Mouse (Mus musculus) kidney, embryonic 16.5 days (tissue): ENCODE results near the gene Slc22a8. TPM values are rescaled to one million over a fixed set of nuclear protein-coding genes. Genes with fewer than 3 reads are reported as not detected.

Source experiments
- ATAC-seq: fragments of 200-750 bp; cut with Nextera tagmentation; 2 replicates; pipeline ENCODE4 v1.8.0; 2017; ENCODE audit warnings: moderate TSS enrichment; ENCODE audit not compliant: low FRiP score, low TSS enrichment
- H3K27ac ChIP-seq: fragments of 300-500 bp; sonication (generic); 2 replicates; pipeline ENCODE4 v1.5.1; 2014; ENCODE audit warnings: low read length
- H3K27me3 ChIP-seq: fragments of 300-500 bp; sonication (generic); 2 replicates; pipeline ENCODE4 v1.6.1; 2014; ENCODE audit warnings: low read length, control low read depth, mixed read lengths; ENCODE audit not compliant: insufficient read depth
- H3K36me3 ChIP-seq: fragments of 300-500 bp; sonication (generic); 2 replicates; pipeline ENCODE4 v1.6.1; 2014; ENCODE audit warnings: low read length, control low read depth, mixed read lengths; ENCODE audit not compliant: insufficient read depth
- H3K4me1 ChIP-seq: fragments of 300-500 bp; sonication (generic); 2 replicates; pipeline ENCODE4 v1.6.1; 2014; ENCODE audit warnings: low read length, control low read depth, mixed read lengths; ENCODE audit not compliant: insufficient read depth
- H3K4me2 ChIP-seq: fragments of 300-500 bp; sonication (generic); replicated peaks from 2 replicates; pipeline ENCODE4 v1.6.1; 2014; ENCODE audit warnings: low read depth, low read length
- H3K4me3 ChIP-seq: fragments of 300-500 bp; sonication (generic); 2 replicates; pipeline ENCODE4 v1.5.1; 2014; ENCODE audit warnings: mild to moderate bottlenecking, low read length
- H3K9ac ChIP-seq: fragments of 300-500 bp; sonication (generic); replicated peaks from 2 replicates; pipeline ENCODE4 v1.6.1; 2014; ENCODE audit warnings: low read length
- H3K9me3 ChIP-seq: fragments of 300-500 bp; sonication (generic); 2 replicates; pipeline ENCODE4 v1.6.1; 2016; ENCODE audit warnings: low read length, control low read depth
- WGBS: fragments of 180-500 bp; shearing (Covaris S2); extraction: QIAGEN DNeasy Blood & Tissue Kit; methylation state at CpG from one replicate; pipeline ENCODE4 v1.1.7; 2014; 5-methylcytosine and 5-hydroxymethylcytosine counted together
- polyA plus RNA-seq: library from polyadenylated mRNA; unstranded; fragments of >200 nt; fragmentation: Nextera tagmentation; extraction: Ambion mirVana; gene quantifications from 2 replicates; pipeline ENCODE4 v1.2.1, GENCODE M21; 2015

The Slc22a8 gene
- polyA plus RNA-seq, result 15.7 and 16.3 TPM in 2 replicates

- Histone ChIP-seq H3K4me3 (no peak within 1 kb of the TSS), H3K27ac (no peak within 1 kb of the TSS), H3K36me3 (no peaks in the 10 kb centered on the region), H3K9ac (no peak within 1 kb of the TSS), H3K9me3 (no peaks in the 10 kb centered on the region), H3K4me2 (no peak within 1 kb of the TSS), H3K4me1 (peaks cover 23% of the 10 kb centered on the region), H3K27me3 (no peaks in the 10 kb centered on the region)
- 60% methylated on average over 8 of the region's 8 CpGs for WGBS
- no peak for ATAC-seq
Measured at GRCm38 (mm10) chr19:8590954-8591353, at the start of gene Slc22a8. TSS of gene Slc22a8 (plus strand) at chr19:8591254.

DNA sequence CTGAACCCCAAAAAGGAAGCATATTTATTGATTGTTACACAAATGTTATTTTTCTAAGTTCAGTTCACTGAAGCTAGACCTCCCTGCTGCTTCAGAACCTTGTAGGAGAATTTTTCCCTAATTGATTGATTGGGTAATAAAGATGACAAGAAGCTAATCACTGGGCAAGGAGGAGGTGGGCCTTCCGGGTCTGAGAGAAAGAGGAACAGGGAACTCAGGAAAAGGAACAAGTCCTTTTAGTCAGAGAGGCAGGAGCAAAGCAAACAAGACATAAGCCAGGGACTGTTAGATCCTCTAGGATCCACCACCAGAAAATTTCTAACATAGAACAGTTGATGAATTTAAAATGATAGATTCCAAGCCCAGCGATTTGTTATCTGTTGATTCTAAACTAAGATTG, 32.2 kb upstream of the Slc22a8 start:
- Histone ChIP-seq H3K4me1 (0 out of 2 replicates have a peak, but pooled peaks cover 2% of the 10 kb centered on the region), H3K4me2 (no peak overlapping the region), H3K27me3 (no peaks in the 10 kb centered on the region), H3K9me3 (no peaks in the 10 kb centered on the region), H3K27ac (no peak overlapping the region), H3K4me3 (no peak overlapping the region), H3K36me3 (no peaks in the 10 kb centered on the region), H3K9ac (no peak overlapping the region)
- no peak for ATAC-seq
- 52% methylated on average over 2 of the region's 2 CpGs for WGBS

DNA sequence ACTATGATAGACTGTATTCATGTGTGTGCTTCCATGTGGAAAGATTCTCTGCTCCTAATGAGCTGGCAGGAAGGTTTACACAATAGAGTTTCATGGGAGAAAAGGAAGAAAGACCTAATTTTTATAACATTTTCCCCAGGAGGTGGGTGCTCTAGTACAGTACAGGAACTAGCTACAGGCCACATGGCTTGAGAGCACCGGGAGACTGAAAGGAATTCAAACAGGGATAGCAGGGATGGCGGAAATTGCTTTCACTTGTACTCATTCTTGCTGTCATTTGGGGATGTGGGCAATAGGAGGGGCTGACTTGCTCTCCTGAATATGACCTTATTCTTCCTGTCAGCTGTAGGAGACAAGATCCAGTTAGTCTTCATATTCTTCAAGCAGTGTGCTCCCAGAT, 27.0 kb upstream of the Slc22a8 start:
- Histone ChIP-seq H3K36me3 (no peaks in the 10 kb centered on the region), H3K4me1 (0 out of 2 replicates have a peak, but pooled peaks cover 4% of the 10 kb centered on the region), H3K27me3 (no peaks in the 10 kb centered on the region; the same call in 1 of the 2 replicates), H3K4me3 (no peak overlapping the region), H3K9me3 (no peaks in the 10 kb centered on the region), H3K4me2 (no peak overlapping the region), H3K9ac (0 out of 2 replicates have a peak overlapping the region, but pooled peaks have one; percentile 5), H3K27ac (no peak overlapping the region)
- ATAC-seq, result no peak
- WGBS, result 68% methylated on average over 2 of the region's 2 CpGs

- ATAC-seq, result no peak
- Histone ChIP-seq H3K27me3 (no peaks in the 10 kb centered on the region; the same call in 1 of the 2 replicates), H3K9ac (no peak overlapping the region), H3K36me3 (no peaks in the 10 kb centered on the region), H3K4me3 (no peak overlapping the region), H3K9me3 (no peaks in the 10 kb centered on the region), H3K27ac (no peak overlapping the region), H3K4me1 (peaks cover 4% of the 10 kb centered on the region; the same call in 1 of the 2 replicates), H3K4me2 (no peak overlapping the region)
- WGBS, result 79% methylated on average over 3 of the region's 3 CpGs
Measured at GRCm38 (mm10) chr19:8564469-8564868, 26.6 kb upstream of the Slc22a8 start.

DNA sequence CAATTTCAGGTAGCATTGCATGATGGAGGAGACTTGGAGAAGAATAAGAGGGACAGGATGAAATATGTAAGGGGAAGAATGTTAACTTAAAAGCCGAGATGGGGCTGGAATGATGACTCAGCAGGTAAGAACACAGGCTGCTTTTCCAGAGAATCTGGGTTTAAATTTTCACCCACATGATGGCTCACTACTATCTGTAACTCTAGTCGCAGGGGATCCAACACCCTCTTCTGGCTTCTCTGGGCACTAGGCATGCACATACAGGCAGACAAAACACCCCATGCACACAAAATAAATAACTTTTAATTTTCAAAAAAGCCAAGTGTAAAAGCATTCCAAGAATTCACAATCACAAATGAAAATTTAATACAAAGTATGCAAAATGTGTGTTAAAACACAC, 25.8 kb upstream of the Slc22a8 start:
- Histone ChIP-seq H3K4me1 (peaks cover 11% of the 10 kb centered on the region; the same call in 1 of the 2 replicates), H3K4me3 (no peak overlapping the region), H3K9ac (no peak overlapping the region), H3K4me2 (no peak overlapping the region), H3K36me3 (no peaks in the 10 kb centered on the region), H3K27ac (no peak overlapping the region), H3K27me3 (no peaks in the 10 kb centered on the region; the same call in 1 of the 2 replicates), H3K9me3 (no peaks in the 10 kb centered on the region)
- no peak for ATAC-seq
- 45% methylated on average over 2 of the region's 2 CpGs for WGBS

DNA sequence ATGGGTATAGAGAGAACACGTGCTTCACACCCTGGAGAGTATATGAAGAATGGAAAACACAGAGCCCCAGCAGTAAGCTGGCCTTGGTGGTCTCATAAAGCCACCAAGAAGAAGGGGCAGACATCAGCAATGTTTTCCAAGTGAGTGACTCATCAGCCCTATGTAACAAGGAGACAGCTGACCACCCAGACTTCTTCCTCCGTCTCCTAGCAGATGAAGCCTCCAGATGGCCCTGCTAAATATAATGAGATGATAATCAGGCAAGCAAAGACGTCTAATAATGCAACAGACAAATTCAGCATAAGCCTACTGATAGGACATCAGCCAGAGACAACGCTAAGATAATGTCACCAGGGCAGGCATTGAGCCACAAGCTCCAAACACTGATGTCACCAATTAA, 25.1 kb upstream of the Slc22a8 start:
- no peak overlapping the region for H3K27ac ChIP-seq
- peaks cover 13% of the 10 kb centered on the region; the same call in 1 of the 2 replicates for H3K4me1 ChIP-seq
- H3K9me3 ChIP-seq, result no peaks in the 10 kb centered on the region
- 61% methylated on average over 4 of the region's 4 CpGs for WGBS
- H3K27me3 ChIP-seq, result no peaks in the 10 kb centered on the region; the same call in 1 of the 2 replicates
- H3K9ac ChIP-seq, result no peak overlapping the region
- ATAC-seq, result no peak
- H3K36me3 ChIP-seq, result no peaks in the 10 kb centered on the region
- H3K4me2 ChIP-seq, result no peak overlapping the region
- H3K4me3 ChIP-seq, result no peak overlapping the region

GRCm38 (mm10) chr19:8567104-8567880, 23.8 kb upstream of the Slc22a8 start:
- Histone ChIP-seq H3K4me2 (no peak overlapping the region), H3K4me1 (peaks cover 13% of the 10 kb centered on the region), H3K9ac (no peak overlapping the region), H3K27me3 (no peaks in the 10 kb centered on the region; the same call in 1 of the 2 replicates), H3K4me3 (no peak overlapping the region), H3K27ac (no peak overlapping the region), H3K9me3 (no peaks in the 10 kb centered on the region), H3K36me3 (no peaks in the 10 kb centered on the region)
- WGBS, result 50% methylated on average over 13 of the region's 13 CpGs
- peak; percentile 25; the same call in 1 of the 2 replicates for ATAC-seq

- Histone ChIP-seq H3K4me1 (peaks cover 13% of the 10 kb centered on the region), H3K27me3 (no peaks in the 10 kb centered on the region; the same call in 1 of the 2 replicates), H3K4me2 (peak overlapping the region; percentile 53), H3K4me3 (peak overlapping the region; percentile 20; the same call in 1 of the 2 replicates), H3K27ac (0 out of 2 replicates have a peak overlapping the region, but pooled peaks have one; percentile 43), H3K9ac (peak overlapping the region; percentile 57), H3K9me3 (no peaks in the 10 kb centered on the region), H3K36me3 (no peaks in the 10 kb centered on the region)
- 8% methylated on average over 14 of the region's 14 CpGs for WGBS
- ATAC-seq, result peak; percentile 37
Measured at GRCm38 (mm10) chr19:8569453-8569863, 21.6 kb upstream of the Slc22a8 start.

- no peak overlapping the region for H3K9ac ChIP-seq
- WGBS, result 43% methylated on average over 2 of the region's 2 CpGs
- no peaks in the 10 kb centered on the region for H3K9me3 ChIP-seq
- H3K27ac ChIP-seq, result no peak overlapping the region
- no peaks in the 10 kb centered on the region; the same call in 1 of the 2 replicates for H3K27me3 ChIP-seq
- H3K4me1 ChIP-seq, result peaks cover 13% of the 10 kb centered on the region
- H3K4me3 ChIP-seq, result no peak overlapping the region
- no peak for ATAC-seq
- H3K4me2 ChIP-seq, result no peak overlapping the region
- H3K36me3 ChIP-seq, result no peaks in the 10 kb centered on the region
Measured at GRCm38 (mm10) chr19:8570341-8571040, 20.6 kb upstream of the Slc22a8 start.
